Mouse (Mus musculus) bone marrow, adult 2 months (tissue): ENCODE data around the gene Tle6. TPM values are rescaled to one million over a fixed set of nuclear protein-coding genes. Genes with fewer than 3 reads are reported as not detected.

Experiments
- H3K27ac ChIP-seq: fragments of 200-500 bp; 2 replicates; pipeline ENCODE4 v1.5.1; 2012; ENCODE audit warnings: low read depth, mild to moderate bottlenecking, control low read depth, inconsistent platforms, low read length; ENCODE audit not compliant: control insufficient read depth, poor library complexity, insufficient read depth
- H3K4me1 ChIP-seq: fragments of 200-500 bp; 2 replicates; pipeline ENCODE4 v1.6.1; 2011; ENCODE audit warnings: low read length; ENCODE audit not compliant: control insufficient read depth, insufficient read depth
- H3K4me3 ChIP-seq: fragments of 200-500 bp; replicated peaks from 2 replicates; pipeline ENCODE3; 2011; ENCODE audit warnings: mild to moderate bottlenecking, low read depth, low read length, control low read depth; ENCODE audit not compliant: control insufficient read depth
- CTCF ChIP-seq: fragments of 200-500 bp; IDR thresholded peaks from 2 replicates; pipeline ENCODE4 v1.5.1; 2011; ENCODE audit warnings: low read length, control low read depth; ENCODE audit not compliant: control insufficient read depth, insufficient read depth
- POLR2A ChIP-seq: fragments of 200-500 bp; IDR thresholded peaks from 2 replicates; pipeline ENCODE4 v1.6.1; 2011; ENCODE audit warnings: low read depth, mild to moderate bottlenecking, control low read depth, low read length, borderline replicate concordance; ENCODE audit not compliant: control insufficient read depth
- WGBS: fragments of 180-500 bp; shearing (Covaris S2); methylation state at CpG from one replicate; pipeline ENCODE4 v1.1.7; 2018; 5-methylcytosine and 5-hydroxymethylcytosine counted together
- polyA plus RNA-seq: library from polyadenylated mRNA; stranded (reverse); fragments of >200 nt; gene quantifications from 2 replicates; pipeline ENCODE4 v1.2.4, GENCODE M21; 2011; ENCODE audit warnings: low replicate concordance; ENCODE audit not compliant: missing spikeins, insufficient read depth, insufficient read length

Tle6 gene
- polyA plus RNA-seq, 1 experiment = 27.8 TPM

DNA sequence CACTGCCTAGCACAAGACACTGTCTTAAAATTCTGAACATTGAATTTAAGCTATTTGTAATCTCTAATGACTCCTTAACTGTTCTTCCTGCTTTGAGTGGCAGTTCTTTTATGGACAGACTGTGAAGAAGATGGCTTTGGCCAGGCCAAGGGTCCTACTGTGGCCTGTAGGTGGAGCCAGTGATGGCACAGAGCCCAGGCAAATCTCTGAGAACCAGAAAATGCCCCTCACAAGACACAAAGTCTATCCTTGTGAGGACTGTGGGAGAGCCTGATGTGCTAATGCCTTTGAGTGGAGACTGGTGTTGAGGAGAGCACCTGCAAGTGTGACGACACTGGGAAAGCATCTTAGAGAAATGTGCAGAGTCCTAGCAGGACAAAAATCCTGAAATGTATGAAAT lies 7.4 kb upstream of the Tle6 start:
- TF ChIP-seq POLR2A (no peak), CTCF (peak; percentile 33; the same call in 1 of the 2 replicates)
- peaks cover 4% of the 10 kb centered on the region; the same call in 1 of the 2 replicates for H3K4me1 ChIP-seq
- no peak overlapping the region for H3K4me3 ChIP-seq
- no peak overlapping the region for H3K27ac ChIP-seq
- WGBS = 92% methylated on average over 1 of the region's 1 CpGs

- TF ChIP-seq CTCF = no peak
- peak; percentile 59 for TF ChIP-seq POLR2A
- Histone ChIP-seq H3K4me3 (peak within 1 kb of the TSS; percentile 84), H3K4me1 (peaks cover 8% of the 10 kb centered on the region; the same call in 1 of the 2 replicates), H3K27ac (peak within 1 kb of the TSS; percentile 71)
- WGBS = 3% methylated on average over 39 of the region's 39 CpGs
These were observed 5.3 kb upstream of the Tle6 start, which contains the start of gene BC025920 for GRCm38 (mm10) chr10:81605974-81606751. Gene BC025920, plus strand, starts transcription at chr10:81606270.

GRCm38 (mm10) chr10:81605666-81605973 lies 4.7 kb upstream of the Tle6 start:
- WGBS = 1% methylated on average over 14 of the region's 14 CpGs
- peaks cover 8% of the 10 kb centered on the region; the same call in 1 of the 2 replicates for H3K4me1 ChIP-seq

DNA sequence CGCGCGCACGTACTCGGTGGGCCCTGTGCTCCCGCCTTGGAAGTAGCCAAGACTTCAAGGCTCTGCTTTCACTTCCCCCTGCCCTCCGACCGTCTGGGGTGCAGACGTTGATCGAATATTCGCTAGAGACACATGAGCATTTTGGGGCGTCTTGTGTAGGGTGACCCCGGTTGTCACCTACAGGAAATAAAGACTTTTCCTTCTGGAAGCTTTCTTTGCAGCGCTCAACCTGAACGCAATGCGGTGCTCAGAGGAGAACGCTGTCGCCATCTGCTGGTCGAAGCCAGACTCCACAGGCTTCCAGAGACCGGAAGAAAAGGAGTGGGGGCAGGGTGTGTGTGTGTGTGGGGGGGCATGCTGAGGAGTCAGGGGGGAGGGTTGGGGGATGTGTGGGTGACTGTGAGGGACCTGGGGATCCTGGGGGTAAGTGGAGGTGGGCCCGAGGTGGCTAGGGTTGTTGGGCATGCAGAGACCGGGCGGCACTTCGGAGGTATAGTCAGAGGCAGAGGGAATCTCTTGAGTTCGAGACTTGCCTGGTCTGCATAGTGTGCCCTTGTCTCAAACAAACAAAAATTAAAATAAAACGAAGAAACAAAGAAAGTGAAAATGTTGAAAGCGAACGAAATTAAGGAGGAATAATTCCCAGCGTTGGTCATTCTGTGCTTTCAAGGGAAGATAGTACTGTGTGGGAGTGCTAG lies 4.2 kb upstream of the Tle6 start:
- 3% methylated on average over 29 of the region's 29 CpGs for WGBS
- Histone ChIP-seq H3K27ac (peak overlapping the region; percentile 71), H3K4me1 (peaks cover 8% of the 10 kb centered on the region; the same call in 1 of the 2 replicates), H3K4me3 (peak overlapping the region; percentile 59)
- TF ChIP-seq POLR2A (no peak), CTCF (peak; percentile 91)

More at GRCm38 (mm10) chr10:81605666-81605973, 4.7 kb upstream of the Tle6 start:
- no peak for TF ChIP-seq CTCF
- TF ChIP-seq POLR2A = no peak
- Histone ChIP-seq H3K27ac (peak overlapping the region; percentile 71), H3K4me3 (peak overlapping the region; percentile 47)

- 37% methylated on average over 12 of the region's 12 CpGs for WGBS
- peak overlapping the region; percentile 59 for H3K4me3 ChIP-seq
- TF ChIP-seq CTCF = no peak
- TF ChIP-seq POLR2A = no peak
- H3K27ac ChIP-seq = peak overlapping the region; percentile 27; the same call in 1 of the 2 replicates
- peaks cover 8% of the 10 kb centered on the region; the same call in 1 of the 2 replicates for H3K4me1 ChIP-seq
These were observed 3.4 kb upstream of the Tle6 start for GRCm38 (mm10) chr10:81604019-81604967.

- no peak overlapping the region for H3K4me3 ChIP-seq
These were observed 1.9 kb upstream of the Tle6 start for GRCm38 (mm10) chr10:81602741-81603151.

DNA sequence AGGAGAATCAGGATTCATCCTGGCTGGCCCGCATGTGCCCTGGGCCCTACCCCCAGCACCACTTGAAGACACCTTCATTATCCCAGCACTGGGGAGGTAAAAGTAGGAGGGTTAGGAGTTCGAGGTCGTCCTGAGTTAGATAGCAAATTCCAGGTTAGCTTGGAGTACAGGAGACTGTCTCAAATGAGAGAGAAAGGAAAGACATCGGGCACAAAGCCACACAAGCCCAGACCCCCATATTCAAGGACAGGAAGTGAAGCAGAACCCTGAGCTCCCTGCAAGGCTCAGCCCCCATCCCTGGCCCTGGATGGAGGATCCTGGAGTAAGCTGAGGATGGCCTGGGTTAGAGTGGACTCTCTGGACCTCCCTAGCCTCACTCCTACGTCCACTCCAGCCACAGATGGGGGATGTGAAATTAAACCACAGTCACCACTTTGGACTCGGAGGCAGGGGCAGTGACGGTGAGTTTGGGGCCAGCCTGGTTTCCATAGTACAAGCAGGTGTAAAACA lies 578 bp upstream of the Tle6 start:
- peaks cover 13% of the 10 kb centered on the region for H3K4me1 ChIP-seq
- 28% methylated on average over 7 of the region's 7 CpGs for WGBS

More at GRCm38 (mm10) chr10:81602741-81603151, 1.9 kb upstream of the Tle6 start:
- TF ChIP-seq CTCF = peak; percentile 38; the same call in 1 of the 2 replicates
- TF ChIP-seq POLR2A = no peak
- Histone ChIP-seq H3K27ac (no peak overlapping the region), H3K4me1 (peaks cover 11% of the 10 kb centered on the region; the same call in 1 of the 2 replicates)
- WGBS = 20% methylated on average over 4 of the region's 4 CpGs

More for the DNA sequence above, 578 bp upstream of the Tle6 start:
- no peak overlapping the region for H3K27ac ChIP-seq
- peak overlapping the region; percentile 63 for H3K4me3 ChIP-seq
- TF ChIP-seq CTCF (no peak), POLR2A (no peak)
